Mouse (Mus musculus): Measurements from ENCODE around the gene Slk.

Slk gene

GRCm38 (mm10) chr19:47651160-47651480, 71.6 kb downstream of the Slk start:
- no peak for DNase-seq (ENCODE audit: low read depth, low spot score)

DNA sequence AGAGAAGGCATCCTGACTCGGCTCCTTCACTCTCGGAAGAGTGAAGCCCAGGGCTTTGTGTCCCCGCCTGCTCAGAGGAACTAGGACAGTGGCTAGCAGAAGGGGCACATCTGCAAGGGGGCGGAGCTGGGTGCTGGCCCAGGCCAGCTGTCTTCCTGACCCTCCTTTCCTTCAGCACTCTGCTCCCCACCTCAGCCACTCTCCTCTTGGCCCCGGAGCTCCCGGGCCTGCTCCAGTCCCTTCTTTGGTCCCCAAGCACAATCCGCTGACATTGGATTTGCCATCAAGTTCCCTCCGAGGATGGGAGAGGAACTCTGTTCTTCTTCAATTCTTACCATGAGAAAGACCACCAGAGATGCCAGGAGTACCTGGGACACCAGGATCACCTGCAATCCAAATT, 72.8 kb downstream of the Slk start:
- no peak for DNase-seq (ENCODE audit: low read depth, low spot score)

DNA sequence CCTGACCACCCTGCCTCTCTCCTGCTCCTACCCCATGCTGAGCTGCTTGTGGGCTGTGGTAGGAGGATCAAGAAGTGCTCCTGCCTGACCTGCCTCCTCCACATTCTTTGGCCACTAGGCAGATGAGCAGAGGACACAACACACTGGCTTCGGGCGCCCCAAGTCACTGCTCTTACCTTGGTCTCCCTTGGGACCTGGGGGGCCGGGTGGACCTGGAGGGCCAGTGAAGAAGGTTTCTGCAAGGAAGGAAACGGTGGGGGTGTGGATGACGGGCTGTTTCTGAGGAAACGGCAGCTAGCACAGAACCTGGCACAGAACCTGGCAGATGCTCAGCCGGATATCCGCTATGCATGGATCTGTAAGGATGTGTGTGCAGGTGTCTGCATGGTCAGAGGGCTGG, 73.7 kb downstream of the Slk start:
- no peak for DNase-seq (ENCODE audit: low read depth, low spot score)

- no peak for DNase-seq (ENCODE audit: low read depth, low spot score)
These were observed 75.4 kb downstream of the Slk start for GRCm38 (mm10) chr19:47654896-47655295.

DNA sequence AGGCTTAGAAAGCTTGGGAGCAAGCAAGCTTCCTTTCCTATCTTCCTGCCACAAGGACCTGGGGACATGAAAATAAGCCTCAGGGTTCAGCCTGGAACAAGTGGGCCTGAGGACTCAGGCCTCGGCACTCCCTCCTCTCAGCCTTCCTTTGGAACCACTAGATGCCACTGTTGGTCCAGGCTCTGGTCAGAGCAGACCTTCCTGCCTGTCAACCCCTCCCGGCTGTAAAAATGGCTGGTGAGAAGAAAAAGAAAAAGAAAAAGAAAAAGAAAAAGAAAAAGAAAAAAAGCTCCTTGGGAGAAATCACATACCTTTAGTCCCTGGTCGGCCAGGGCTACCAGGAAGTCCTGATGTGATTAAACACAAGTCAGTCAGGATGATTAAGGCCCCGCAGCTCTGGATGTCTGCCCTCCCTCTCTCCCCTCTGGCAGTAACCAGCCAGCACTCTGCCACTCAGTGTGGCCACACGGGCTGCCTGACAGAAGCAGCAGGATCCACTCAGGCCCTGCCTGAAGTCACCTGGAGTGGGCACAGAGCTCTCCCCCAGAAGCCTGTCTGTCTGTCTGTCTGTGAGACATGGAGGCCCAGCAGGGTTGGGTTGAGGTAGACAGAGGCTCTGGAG, 79.5 kb downstream of the Slk start:
- peak; percentile 39 for DNase-seq (ENCODE audit: low read depth, low spot score)

DNA sequence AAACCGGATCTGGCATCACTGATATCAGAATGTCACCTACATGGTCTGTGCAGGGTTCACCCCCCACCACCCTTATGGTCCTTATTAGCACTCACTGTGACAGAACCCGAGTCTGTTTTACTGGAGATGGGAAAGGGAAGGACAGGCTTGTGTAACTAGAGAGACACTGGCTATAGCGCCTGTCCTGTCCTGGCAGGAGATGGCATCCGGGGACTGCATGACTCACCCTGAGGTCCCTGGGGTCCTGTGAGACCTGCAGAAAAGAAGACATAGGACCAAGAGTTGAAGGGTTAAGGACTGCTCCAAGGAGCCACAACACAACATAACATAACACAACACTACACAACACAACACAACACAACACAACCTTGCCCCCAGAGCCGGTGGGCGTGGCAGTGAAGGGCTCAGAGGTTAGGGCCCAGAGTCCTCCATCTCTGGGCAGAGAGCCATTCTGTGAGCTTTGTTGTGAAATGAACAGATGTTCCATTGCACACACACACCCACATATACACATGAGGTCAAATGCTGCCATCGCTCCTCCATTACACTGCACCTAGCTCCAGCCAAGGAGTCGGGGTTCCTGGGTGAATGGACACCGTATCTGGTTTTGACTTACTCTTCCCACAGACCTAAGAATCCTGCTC, 80.4 kb downstream of the Slk start:
- DNase-seq (ENCODE audit: low read depth, low spot score) = no peak

DNA sequence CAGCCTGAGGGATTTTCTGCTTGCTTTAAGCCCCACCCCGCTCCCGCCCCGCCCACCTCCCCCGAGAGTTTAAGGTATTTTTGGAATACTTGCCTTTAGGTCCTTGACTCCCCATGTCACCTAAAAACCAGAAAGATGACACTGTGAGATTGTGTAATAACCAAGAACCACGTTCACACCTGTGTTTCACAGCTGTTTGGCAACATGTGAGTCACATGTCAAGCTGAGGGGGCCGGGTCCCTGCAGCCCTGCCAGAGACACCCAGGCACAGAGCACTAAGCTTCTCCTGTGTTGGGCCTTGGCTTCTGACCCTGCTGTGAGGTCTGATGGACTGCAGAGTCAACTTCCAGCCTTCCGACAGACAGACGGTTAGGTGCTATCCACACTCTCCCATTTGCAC, 88.1 kb downstream of the Slk start:
- DNase-seq (ENCODE audit: low read depth, low spot score) = no peak

GRCm38 (mm10) chr19:47668399-47668798, 88.9 kb downstream of the Slk start:
- peak; percentile 13 for DNase-seq (ENCODE audit: low read depth, low spot score)

DNA sequence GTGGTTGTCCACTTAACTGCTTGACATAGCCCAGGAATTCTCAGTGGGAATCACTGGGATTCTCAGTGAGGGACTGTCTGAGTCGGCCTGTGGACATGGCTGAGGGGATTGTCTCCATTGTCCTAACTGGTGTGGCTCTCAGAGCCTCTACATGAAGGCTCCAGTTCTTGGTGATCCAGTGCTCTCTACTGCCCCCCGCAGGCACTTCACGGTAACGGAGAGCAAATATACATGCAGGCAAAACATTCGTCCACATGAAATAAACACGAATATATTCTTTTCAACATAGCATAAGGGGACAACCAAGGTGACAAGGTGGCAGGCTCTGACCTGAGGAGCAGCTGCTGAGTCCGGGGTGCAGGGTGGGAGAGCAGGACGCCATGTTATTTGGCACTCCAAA, 94.9 kb downstream of the Slk start:
- peak; percentile 77 for DNase-seq (ENCODE audit: low read depth, low spot score)

- no peak for DNase-seq (ENCODE audit: low read depth, low spot score)
These were observed 99.2 kb downstream of the Slk start for GRCm38 (mm10) chr19:47678675-47679074.

- DNase-seq (ENCODE audit: low read depth, low spot score) = no peak
These were observed 110.1 kb downstream of the Slk start for GRCm38 (mm10) chr19:47689592-47689991.

DNA sequence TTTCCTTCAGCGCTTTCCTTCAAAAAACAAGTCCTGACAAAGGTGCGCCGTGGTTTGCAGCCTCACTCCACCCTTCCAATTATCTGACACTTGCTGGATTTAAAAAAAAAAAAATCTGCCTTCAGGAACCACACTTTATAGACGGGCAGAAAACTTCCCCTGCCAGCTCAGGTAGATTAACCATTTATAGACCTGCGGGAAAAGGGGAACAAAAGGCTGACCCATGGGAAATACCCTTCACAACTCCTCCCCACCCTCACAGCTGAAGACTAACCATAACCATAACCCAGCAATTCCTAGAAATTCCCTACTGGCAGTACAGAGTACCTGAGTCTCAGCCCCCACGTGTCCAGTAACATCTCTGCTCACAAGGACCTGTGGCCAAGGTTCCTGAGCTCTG, 112.5 kb downstream of the Slk start, which contains the start of gene Col17a1:
Gene Col17a1, minus strand, starts transcription at position 101 of the 400 bp plus-strand sequence.
- DNase-seq (ENCODE audit: low read depth, low spot score) = no peak

Measured in ZHBTc4 (cell line).